Mouse (Mus musculus) thymus, adult 2 months (tissue): Measurements from ENCODE around the gene Lhfpl2.

Experiments
- CTCF ChIP-seq: fragments of 200-500 bp; IDR thresholded peaks from 2 replicates; pipeline ENCODE4 v1.5.1; 2012; ENCODE audit warnings: mild to moderate bottlenecking, control low read depth, low read length, moderate library complexity, borderline replicate concordance; ENCODE audit not compliant: control insufficient read depth, poor library complexity, insufficient read depth; ENCODE audit errors: extremely low read depth
- POLR2A ChIP-seq: fragments of 200-500 bp; IDR thresholded peaks from 2 replicates; pipeline ENCODE4 v1.6.1; 2012; ENCODE audit warnings: mild to moderate bottlenecking, low read length, control low read depth, moderate library complexity; ENCODE audit not compliant: control insufficient read depth, poor library complexity, insufficient read depth; ENCODE audit errors: extremely low read depth

DNA sequence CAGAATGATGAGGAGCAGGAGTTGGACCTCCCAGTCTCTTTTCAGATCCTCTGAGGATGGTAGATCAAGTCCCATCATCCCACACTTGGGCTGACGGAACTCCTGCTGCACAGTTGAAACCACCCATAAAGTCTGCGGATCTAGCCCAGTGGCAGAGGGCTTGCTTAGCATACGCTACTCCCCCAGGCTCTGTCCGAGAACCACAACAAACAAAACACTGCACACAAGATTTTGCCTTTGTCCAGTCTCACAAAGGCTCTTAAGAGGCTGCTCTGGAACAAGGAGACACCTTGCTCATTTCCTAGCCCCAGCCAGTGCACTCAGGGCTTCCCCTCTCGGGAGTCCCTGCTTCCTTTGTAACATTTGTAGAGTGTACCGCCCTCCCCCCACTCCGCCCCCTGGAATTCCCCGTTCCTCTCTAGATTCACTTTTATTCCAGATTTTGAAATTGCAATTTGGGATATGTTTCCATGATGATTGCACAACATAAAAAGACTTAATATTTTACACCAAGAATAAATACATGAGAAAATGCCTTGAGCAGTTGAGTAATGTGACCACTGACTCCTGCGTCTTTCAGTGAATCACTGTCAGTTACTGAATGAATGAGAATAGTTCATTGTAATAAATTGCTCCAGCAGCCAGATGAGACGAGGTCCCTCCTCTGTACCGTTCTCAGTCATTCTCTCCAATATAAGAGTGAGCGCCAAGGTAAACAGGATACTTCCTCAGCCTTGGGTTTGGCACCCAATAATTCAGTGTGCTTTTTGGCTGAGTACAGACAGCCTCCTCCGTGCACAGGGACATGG, 74.8 kb downstream of the Lhfpl2 start:
- TF ChIP-seq POLR2A (no peak), CTCF (no peak)
